Mouse (Mus musculus) heart, postnatal 10 days (tissue): ENCODE measurements around the gene Kcnq5. TPM values are rescaled to one million over a fixed set of nuclear protein-coding genes. Genes with fewer than 3 reads are reported as not detected.
"Not testable (repeated sequence)": the region's sequence is repeated elsewhere in the genome, so short reads cannot be mapped to it uniquely, and the experiment has no call there.

Source experiments
- DNase-seq, 2 experiments: peaks; one replicate each; pipeline ENCODE4 v3.0.0; 2021
- intact Hi-C: fragments of 180-260 bp; cut with DNase I; formaldehyde crosslinking; loops from one replicate; pipeline ENCODE4 v1.15.1; 2025
- total RNA-seq, 2 experiments: library from RNA; stranded (reverse); gene quantifications; 2 replicates each; pipeline ENCODE4 v1.2.3; 2021

The Kcnq5 gene
- total RNA-seq, 2 experiments from 2014 or later = 6.5 to 6.8 TPM

- intact Hi-C loops = no loop called here
- peak; percentile 38 to 39 for DNase-seq
Observed at GRCm38 (mm10) chr1:21402804-21403203, 558.9 kb downstream of the Kcnq5 start.

- no peak for DNase-seq
- intact Hi-C loops = no loop called here
Observed at GRCm38 (mm10) chr1:21391138-21391671, 570.5 kb downstream of the Kcnq5 start.

GRCm38 (mm10) chr1:21383256-21383655, 578.5 kb downstream of the Kcnq5 start, which contains the start of gene Khdc1b:
Gene Khdc1b, plus strand, starts transcription at chr1:21383556.
- intact Hi-C loops = no loop called here
- no peak for DNase-seq

GRCm38 (mm10) chr1:21368031-21368430, 593.7 kb downstream of the Kcnq5 start, which contains the start of gene Khdc1c:
Gene Khdc1c, plus strand, starts transcription at chr1:21368331.
- intact Hi-C loops, DNase-seq: not testable (repeated sequence)

GRCm38 (mm10) chr1:21349341-21349740, 612.4 kb downstream of the Kcnq5 start, which contains the start of gene Khdc1a:
Gene Khdc1a, plus strand, starts transcription at chr1:21349641.
- intact Hi-C loops = no loop called here
- DNase-seq = no peak
